Mouse (Mus musculus) limb, embryonic 15.5 days (tissue): ENCODE data around the gene Slc39a7. TPM values are rescaled to one million over a fixed set of nuclear protein-coding genes. Genes with fewer than 3 reads are reported as not detected.
"Not testable (repeated sequence)": the region's sequence is repeated elsewhere in the genome, so short reads cannot be mapped to it uniquely, and the experiment has no call there.

Experiments
- ATAC-seq: fragments of 200-750 bp; cut with Nextera tagmentation; 2 replicates; pipeline ENCODE4 v1.8.0; 2017; ENCODE audit warnings: low read depth, moderate TSS enrichment; ENCODE audit not compliant: insufficient number of reproducible peaks, low FRiP score, low TSS enrichment
- H3K27ac ChIP-seq: fragments of 300-500 bp; sonication (generic); 2 replicates; pipeline ENCODE4 v1.5.1; 2015; ENCODE audit warnings: moderate library complexity, mild to moderate bottlenecking, inconsistent platforms
- H3K27me3 ChIP-seq: fragments of 300-500 bp; sonication (generic); 2 replicates; pipeline ENCODE4 v1.6.1; 2015; ENCODE audit warnings: inconsistent platforms
- H3K36me3 ChIP-seq: fragments of 300-500 bp; sonication (generic); 2 replicates; pipeline ENCODE4 v1.6.1; 2015; ENCODE audit warnings: inconsistent platforms
- H3K4me1 ChIP-seq: fragments of 300-500 bp; sonication (generic); 2 replicates; pipeline ENCODE4 v1.6.1; 2015; ENCODE audit warnings: inconsistent platforms
- H3K4me2 ChIP-seq: fragments of 300-500 bp; sonication (generic); 2 replicates; pipeline ENCODE4 v1.6.1; 2015; ENCODE audit warnings: mild to moderate bottlenecking, inconsistent platforms
- H3K4me3 ChIP-seq: fragments of 300-500 bp; sonication (generic); 2 replicates; pipeline ENCODE4 v1.5.1; 2015; ENCODE audit warnings: mild to moderate bottlenecking, inconsistent platforms
- H3K9ac ChIP-seq: fragments of 300-500 bp; sonication (generic); 2 replicates; pipeline ENCODE4 v1.6.1; 2015; ENCODE audit warnings: inconsistent platforms
- H3K9me3 ChIP-seq: fragments of 300-500 bp; sonication (generic); 2 replicates; pipeline ENCODE4 v1.6.1; 2016; ENCODE audit warnings: inconsistent platforms
- WGBS: fragments of 180-500 bp; shearing (Covaris S2); methylation state at CpG from one replicate; pipeline ENCODE4 v1.1.7; 2015; 5-methylcytosine and 5-hydroxymethylcytosine counted together
- polyA plus RNA-seq: library from polyadenylated mRNA; unstranded; fragments of >200 nt; fragmentation: Nextera tagmentation; extraction: Ambion mirVana; gene quantifications from 2 replicates; pipeline ENCODE4 v1.2.1, GENCODE M21; 2015

The Slc39a7 gene
- polyA plus RNA-seq, 1 experiment from 2014 or later: 259 TPM

- H3K9me3 ChIP-seq: peaks cover 7% of the 10 kb centered on the region; the same call in 1 of the 2 replicates
- no peak overlapping the region for H3K4me3 ChIP-seq
- 92% methylated on average over 20 of the region's 20 CpGs for WGBS
Observed at GRCm38 (mm10) chr17:34022987-34023386, 8.5 kb downstream of the Slc39a7 start.

GRCm38 (mm10) chr17:34022414-34022783, 9.1 kb downstream of the Slc39a7 start:
- Histone ChIP-seq H3K4me1 (peaks cover 39% of the 10 kb centered on the region), H3K4me2 (no peak overlapping the region), H3K36me3 (peaks cover 27% of the 10 kb centered on the region), H3K27ac (no peak overlapping the region), H3K27me3 (no peaks in the 10 kb centered on the region), H3K4me3 (no peak overlapping the region), H3K9ac (no peak overlapping the region), H3K9me3 (peaks cover 7% of the 10 kb centered on the region; the same call in 1 of the 2 replicates)
- 87% methylated on average over 14 of the region's 14 CpGs for WGBS
- no peak for ATAC-seq

More at GRCm38 (mm10) chr17:34022987-34023386, 8.5 kb downstream of the Slc39a7 start:
- H3K27me3 ChIP-seq: no peaks in the 10 kb centered on the region
- H3K27ac ChIP-seq: no peak overlapping the region
- peaks cover 27% of the 10 kb centered on the region for H3K36me3 ChIP-seq
- ATAC-seq: no peak
- H3K4me1 ChIP-seq: peaks cover 44% of the 10 kb centered on the region
- H3K9ac ChIP-seq: no peak overlapping the region
- no peak overlapping the region for H3K4me2 ChIP-seq

GRCm38 (mm10) chr17:34021539-34022413, 9.7 kb downstream of the Slc39a7 start:
- no peak for ATAC-seq
- Histone ChIP-seq H3K9ac (no peak overlapping the region), H3K9me3 (peaks cover 7% of the 10 kb centered on the region; the same call in 1 of the 2 replicates), H3K4me2 (no peak overlapping the region), H3K27me3 (no peaks in the 10 kb centered on the region), H3K4me3 (no peak overlapping the region), H3K36me3 (peaks cover 27% of the 10 kb centered on the region), H3K4me1 (peaks cover 33% of the 10 kb centered on the region), H3K27ac (no peak overlapping the region)
- WGBS: 95% methylated on average over 23 of the region's 23 CpGs

- H3K4me2 ChIP-seq: no peak overlapping the region
- no peak overlapping the region for H3K9ac ChIP-seq
- 92% methylated on average over 8 of the region's 8 CpGs for WGBS
- no peak for ATAC-seq
- no peaks in the 10 kb centered on the region for H3K27me3 ChIP-seq
- H3K9me3 ChIP-seq: no peaks in the 10 kb centered on the region
- H3K4me3 ChIP-seq: no peak overlapping the region
- H3K36me3 ChIP-seq: no peaks in the 10 kb centered on the region
- H3K27ac ChIP-seq: no peak overlapping the region
- H3K4me1 ChIP-seq: no peaks in the 10 kb centered on the region
Observed at GRCm38 (mm10) chr17:34013436-34013835, 18.0 kb downstream of the Slc39a7 start.

DNA sequence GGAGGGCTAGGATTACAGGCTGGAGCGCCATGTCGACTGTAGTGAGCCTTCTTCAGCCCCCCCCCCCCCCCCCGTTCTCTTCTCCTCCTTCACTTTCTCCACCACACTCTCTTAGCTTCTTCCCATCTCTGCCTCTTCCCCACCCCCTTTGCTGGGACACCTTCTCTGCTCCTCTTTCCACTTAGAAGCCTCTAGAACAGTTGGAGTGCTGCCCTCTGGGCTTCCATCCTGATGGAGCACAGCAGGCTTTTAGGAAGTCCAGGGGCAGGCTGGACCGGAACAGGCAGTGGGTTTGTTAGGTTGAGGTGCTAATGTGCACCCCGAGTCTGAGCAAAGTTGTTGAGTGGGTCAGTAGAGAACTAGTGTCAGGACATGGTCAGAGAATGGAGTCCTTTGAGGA, 21.3 kb downstream of the Slc39a7 start:
- H3K9ac ChIP-seq: no peak overlapping the region
- no peaks in the 10 kb centered on the region for H3K9me3 ChIP-seq
- ATAC-seq: no peak
- H3K36me3 ChIP-seq: no peaks in the 10 kb centered on the region
- H3K27me3 ChIP-seq: peaks cover 7% of the 10 kb centered on the region; the same call in 1 of the 2 replicates
- WGBS: 79% methylated on average over 5 of the region's 5 CpGs
- no peak overlapping the region for H3K27ac ChIP-seq
- no peak overlapping the region for H3K4me3 ChIP-seq
- H3K4me1 ChIP-seq: no peaks in the 10 kb centered on the region
- H3K4me2 ChIP-seq: no peak overlapping the region

GRCm38 (mm10) chr17:34006570-34006969, 24.9 kb downstream of the Slc39a7 start:
- ATAC-seq: no peak
- Histone ChIP-seq H3K4me3 (no peak overlapping the region), H3K4me2 (no peak overlapping the region), H3K27me3 (peaks cover 16% of the 10 kb centered on the region), H3K9ac (no peak overlapping the region), H3K9me3 (no peaks in the 10 kb centered on the region), H3K4me1 (no peaks in the 10 kb centered on the region), H3K36me3 (no peaks in the 10 kb centered on the region), H3K27ac (no peak overlapping the region)
- WGBS: 26% methylated on average over 2 of the region's 2 CpGs

- H3K9ac ChIP-seq: no peak overlapping the region
- H3K27ac ChIP-seq: no peak overlapping the region
- ATAC-seq: no peak
- no peaks in the 10 kb centered on the region for H3K9me3 ChIP-seq
- peaks cover 14% of the 10 kb centered on the region for H3K4me1 ChIP-seq
- no peak overlapping the region for H3K4me3 ChIP-seq
- H3K36me3 ChIP-seq: no peaks in the 10 kb centered on the region
- 4% methylated on average over 5 of the region's 5 CpGs for WGBS
- H3K4me2 ChIP-seq: no peak overlapping the region
- H3K27me3 ChIP-seq: peaks cover 47% of the 10 kb centered on the region
Observed at GRCm38 (mm10) chr17:34003426-34003825, 28.1 kb downstream of the Slc39a7 start.

GRCm38 (mm10) chr17:34000796-34001195, 30.7 kb downstream of the Slc39a7 start:
- H3K9ac ChIP-seq, ATAC-seq, H3K4me2 ChIP-seq, H3K4me3 ChIP-seq, H3K27ac ChIP-seq, H3K36me3 ChIP-seq, H3K9me3 ChIP-seq: not testable (repeated sequence)
- WGBS: 56% methylated on average over 2 of the region's 2 CpGs
- Histone ChIP-seq H3K27me3 (peaks cover 62% of the 10 kb centered on the region), H3K4me1 (peaks cover 14% of the 10 kb centered on the region)

GRCm38 (mm10) chr17:34000150-34000537, 31.3 kb downstream of the Slc39a7 start, which contains the start of gene H2-K1:
H2-K1 (minus strand) TSS chr17:34000347.
- Histone ChIP-seq H3K27me3 (peaks cover 59% of the 10 kb centered on the region), H3K4me2 (peak within 1 kb of the TSS; percentile 96), H3K27ac (no peak within 1 kb of the TSS), H3K9me3 (no peaks in the 10 kb centered on the region), H3K4me1 (peaks cover 14% of the 10 kb centered on the region), H3K36me3 (no peaks in the 10 kb centered on the region), H3K9ac (peak within 1 kb of the TSS; percentile 42; the same call in 1 of the 2 replicates), H3K4me3 (peak within 1 kb of the TSS; percentile 52)
- WGBS: 2% methylated on average over 22 of the region's 30 CpGs
- peak; percentile 71; the same call in 1 of the 2 replicates for ATAC-seq

GRCm38 (mm10) chr17:33999341-34000149, 31.9 kb downstream of the Slc39a7 start:
- no peaks in the 10 kb centered on the region for H3K36me3 ChIP-seq
- H3K4me1 ChIP-seq: peaks cover 14% of the 10 kb centered on the region
- peak overlapping the region; percentile 42; the same call in 1 of the 2 replicates for H3K9ac ChIP-seq
- H3K27me3 ChIP-seq: peaks cover 59% of the 10 kb centered on the region
- H3K9me3 ChIP-seq: no peaks in the 10 kb centered on the region
- peak overlapping the region; percentile 52 for H3K4me3 ChIP-seq
- ATAC-seq: no peak
- H3K27ac ChIP-seq: no peak overlapping the region
- peak overlapping the region; percentile 96 for H3K4me2 ChIP-seq
- whole genome bisulfite sequencing: 2% methylated on average over 80 of the region's 87 CpGs

GRCm38 (mm10) chr17:33998697-33999096, 32.8 kb downstream of the Slc39a7 start:
- not testable (repeated sequence) for H3K9ac ChIP-seq, H3K4me3 ChIP-seq, ATAC-seq, H3K36me3 ChIP-seq, H3K9me3 ChIP-seq, H3K4me2 ChIP-seq, H3K27ac ChIP-seq
- 47% methylated on average over 5 of the region's 5 CpGs for WGBS
- H3K4me1 ChIP-seq: peaks cover 14% of the 10 kb centered on the region
- peaks cover 59% of the 10 kb centered on the region for H3K27me3 ChIP-seq

DNA sequence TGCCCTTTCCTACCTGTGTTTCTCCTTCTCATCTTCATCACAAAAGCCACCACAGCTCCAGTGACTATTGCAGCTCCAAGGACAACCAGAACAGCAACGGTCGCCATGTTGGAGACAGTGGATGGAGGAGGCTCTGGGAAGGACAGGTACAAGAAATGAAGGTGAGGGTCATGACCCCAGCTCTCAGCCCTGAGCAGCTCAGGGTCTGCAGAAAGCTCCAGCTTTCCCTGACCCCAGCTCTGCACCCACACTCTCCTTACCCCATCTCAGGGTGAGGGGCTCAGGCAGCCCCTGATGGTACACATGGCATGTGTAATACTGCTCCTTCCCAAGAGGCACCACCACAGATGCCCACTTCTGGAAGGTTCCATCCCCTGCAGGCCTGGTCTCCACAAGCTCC, 34.5 kb downstream of the Slc39a7 start:
- not testable (repeated sequence) for H3K27ac ChIP-seq, H3K4me2 ChIP-seq, H3K36me3 ChIP-seq, H3K4me3 ChIP-seq, H3K9me3 ChIP-seq, ATAC-seq, H3K9ac ChIP-seq
- H3K27me3 ChIP-seq: peaks cover 54% of the 10 kb centered on the region
- peaks cover 14% of the 10 kb centered on the region for H3K4me1 ChIP-seq
- WGBS: 90% methylated on average over 2 of the region's 2 CpGs
